Mouse (Mus musculus): ENCODE data around the gene Rps21.
A peak's percentile ranks its signal among the peaks of the same experiment; 100 is the strongest.

Rps21 gene

DNA sequence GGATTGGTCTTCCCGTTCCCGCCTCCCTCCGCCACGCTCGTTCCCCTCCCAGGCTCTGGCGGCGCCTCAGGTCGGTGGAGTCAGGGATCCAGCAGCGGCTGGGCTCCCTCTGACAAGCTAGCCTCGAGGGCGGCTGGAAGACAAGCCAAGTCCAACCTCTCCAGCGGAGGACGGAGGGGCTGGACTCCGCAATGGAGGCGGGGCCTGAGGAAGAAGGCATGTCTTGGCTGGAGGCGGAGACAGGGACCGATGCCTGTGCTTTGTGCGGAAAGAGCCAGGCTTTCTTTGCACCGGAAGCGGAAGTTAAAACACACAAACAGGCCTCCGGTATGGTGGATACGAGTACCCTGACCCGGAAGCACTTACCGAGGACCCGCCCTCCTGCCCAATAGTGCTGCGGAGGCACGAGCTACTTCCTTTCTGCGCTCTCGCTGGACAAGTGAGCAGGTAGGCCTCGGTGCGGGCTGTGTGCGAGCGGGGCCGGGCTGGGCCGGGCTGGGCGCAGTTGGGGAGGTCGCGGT, at the start of gene Rps21:
TSS of gene Rps21 (plus strand) at position 377 of the 521 bp plus-strand sequence.
- peak; percentile 92 to 98 for DNase-seq (ENCODE audit: low spot score in 2 of 2)

DNA sequence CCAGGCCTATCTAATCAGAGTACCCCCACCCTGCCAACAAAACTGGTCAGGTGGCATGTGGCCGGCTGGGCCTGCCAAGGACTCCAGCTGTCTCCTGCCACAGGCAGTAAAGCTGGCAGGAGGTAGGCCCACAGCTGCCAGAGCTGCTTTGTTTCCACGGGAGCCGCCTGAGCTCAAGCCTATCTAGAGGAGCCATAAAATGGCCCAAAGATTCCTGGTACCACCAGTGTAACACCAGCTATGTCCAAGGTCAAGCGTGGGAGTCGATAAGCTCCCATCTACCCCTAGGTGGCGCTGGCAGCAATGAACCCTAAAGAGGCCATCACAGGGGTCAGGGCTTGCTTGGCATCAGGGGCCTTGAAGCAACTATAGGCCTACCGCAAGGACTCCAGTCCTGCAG, 49.3 kb upstream of the Rps21 start:
- peak in 1 of 2 experiments; percentile 61 for DNase-seq (ENCODE audit: low spot score in 2 of 2)

DNA sequence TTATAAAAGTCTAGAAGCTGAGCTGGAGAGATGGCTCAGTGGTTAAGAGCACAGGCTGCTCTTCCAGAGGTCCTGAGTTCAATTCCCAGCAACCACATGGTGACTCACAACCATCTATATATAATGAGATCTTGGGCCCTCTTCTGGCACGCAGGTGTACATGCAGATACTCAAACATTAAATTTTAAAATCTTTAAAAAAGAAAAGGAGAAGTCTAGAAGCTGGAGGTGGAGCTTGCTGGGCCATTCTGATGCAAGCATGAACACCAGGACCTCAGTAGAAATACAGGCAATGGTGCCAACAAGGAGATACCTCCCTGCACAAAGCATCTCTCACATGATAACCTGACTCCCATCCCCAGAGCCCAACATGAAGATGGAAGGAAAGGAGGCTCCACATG, 48.2 kb upstream of the Rps21 start:
- DNase-seq (ENCODE audit: low spot score in 2 of 2): no peak

DNA sequence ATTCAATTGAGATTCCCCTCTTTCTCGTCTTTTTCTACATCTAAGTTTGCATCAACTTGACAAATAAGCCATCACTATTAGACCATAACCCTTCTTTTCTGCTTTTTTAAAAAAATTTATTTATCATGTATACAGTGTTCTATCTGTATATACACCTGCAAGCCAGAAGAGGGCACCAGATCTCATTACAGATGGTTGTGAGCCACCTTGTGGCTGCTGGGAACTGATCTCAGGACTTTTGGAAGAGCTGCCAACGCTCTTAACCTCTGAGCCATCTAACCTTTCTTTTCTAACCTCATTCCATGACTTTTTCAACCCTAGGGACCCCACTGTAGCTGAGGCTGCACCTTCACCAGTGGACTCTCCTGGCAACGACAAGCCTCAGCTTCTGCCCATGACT, 44.9 kb upstream of the Rps21 start:
- DNase-seq (ENCODE audit: low spot score in 2 of 2): no peak

DNA sequence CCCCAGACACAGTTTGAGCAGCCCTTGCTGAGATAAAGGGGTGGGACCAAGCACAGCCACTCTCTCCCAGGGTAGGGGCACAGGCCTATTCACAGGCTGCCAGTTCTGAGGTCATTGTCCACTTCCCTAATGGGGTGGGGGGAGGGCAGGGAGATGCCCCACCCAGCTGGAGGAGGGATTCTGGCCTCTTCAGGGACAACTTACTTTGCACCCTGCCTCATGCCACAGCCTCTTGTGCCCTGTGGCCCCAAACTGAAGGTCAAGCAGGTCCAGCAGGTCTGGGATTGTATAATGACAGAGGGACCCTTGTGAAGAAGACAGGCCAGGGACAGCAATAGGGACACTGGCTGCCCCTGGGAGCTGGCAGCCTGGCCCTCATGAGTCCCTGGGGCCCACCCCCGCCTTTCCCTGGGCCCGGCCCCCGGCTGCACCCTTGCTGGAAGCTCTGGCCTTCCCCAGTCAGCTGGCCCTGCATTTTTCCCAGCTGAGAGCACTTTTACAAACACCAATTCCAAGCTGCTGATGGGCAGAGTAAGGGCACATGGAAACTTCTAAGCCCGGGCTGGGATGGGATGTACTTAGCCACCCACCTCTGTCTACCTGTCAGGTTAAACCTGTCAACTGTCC, 42.7 kb upstream of the Rps21 start:
- DNase-seq (ENCODE audit: low spot score in 2 of 2): no peak

DNA sequence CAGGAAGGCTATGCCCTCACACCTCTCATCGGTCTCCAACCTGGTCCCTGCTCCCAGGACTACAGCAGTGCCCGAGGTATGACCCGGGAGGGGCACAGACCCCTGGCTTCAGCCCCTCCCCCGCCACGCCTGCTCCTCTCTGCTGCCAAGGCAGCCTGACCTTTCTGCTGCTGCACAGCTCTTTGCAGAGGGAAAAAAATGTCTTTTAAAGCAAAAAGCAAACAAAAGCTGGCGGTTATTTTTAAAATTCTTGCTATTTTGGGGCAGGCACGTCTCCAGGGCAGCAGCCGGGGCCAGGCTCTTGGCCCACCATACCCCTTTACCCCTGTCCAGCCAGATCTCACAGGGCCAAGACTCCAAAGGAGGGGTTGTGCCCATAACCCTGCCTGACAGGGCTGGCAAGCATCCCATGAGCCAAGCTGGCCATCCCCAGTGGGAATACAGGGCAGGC, 42.1 kb upstream of the Rps21 start:
- no peak for DNase-seq (ENCODE audit: low spot score in 2 of 2)

DNA sequence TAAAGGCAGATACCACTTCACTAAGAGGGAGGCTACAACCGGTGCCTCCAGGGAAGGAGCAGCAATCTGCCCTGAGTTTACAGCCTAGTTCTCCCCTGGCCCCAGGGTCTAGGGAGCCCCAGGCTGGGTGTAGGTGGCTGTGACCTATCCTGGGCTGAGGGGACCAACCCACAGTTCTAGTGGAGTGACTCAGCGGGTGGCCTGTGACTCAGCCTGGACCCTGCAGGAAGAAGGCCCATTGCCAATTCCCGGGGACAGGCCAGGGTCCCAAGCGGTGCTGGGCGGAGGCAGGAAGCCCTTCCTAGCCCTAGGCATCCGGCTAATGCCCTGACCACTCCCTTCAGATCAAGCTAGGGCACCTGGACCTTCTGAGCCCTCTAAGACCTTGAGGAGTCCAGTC, 41.2 kb upstream of the Rps21 start:
- DNase-seq (ENCODE audit: low spot score in 2 of 2): no peak

DNA sequence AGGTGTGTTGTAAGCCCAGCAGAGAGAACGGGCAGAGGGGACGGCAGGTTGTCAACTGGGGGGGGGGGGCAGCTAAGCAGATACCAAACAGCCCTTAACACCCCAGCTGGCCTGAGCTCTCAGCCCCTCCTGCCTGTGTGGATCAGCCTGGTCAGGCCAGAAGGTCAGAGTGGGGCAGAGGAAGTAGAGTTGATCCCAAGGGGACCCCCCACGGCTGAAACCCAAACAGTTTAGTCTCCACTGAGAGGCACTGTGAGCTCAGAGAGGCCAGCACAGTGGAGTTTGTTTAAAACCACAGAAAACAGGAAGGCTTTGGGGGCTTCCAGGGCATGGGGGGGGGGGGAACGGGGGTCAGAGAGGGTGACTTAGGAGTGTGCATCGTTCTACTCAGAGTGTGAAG, 40.3 kb upstream of the Rps21 start:
- peak in 1 of 2 experiments; percentile 16 for DNase-seq (ENCODE audit: low spot score in 2 of 2)

DNA sequence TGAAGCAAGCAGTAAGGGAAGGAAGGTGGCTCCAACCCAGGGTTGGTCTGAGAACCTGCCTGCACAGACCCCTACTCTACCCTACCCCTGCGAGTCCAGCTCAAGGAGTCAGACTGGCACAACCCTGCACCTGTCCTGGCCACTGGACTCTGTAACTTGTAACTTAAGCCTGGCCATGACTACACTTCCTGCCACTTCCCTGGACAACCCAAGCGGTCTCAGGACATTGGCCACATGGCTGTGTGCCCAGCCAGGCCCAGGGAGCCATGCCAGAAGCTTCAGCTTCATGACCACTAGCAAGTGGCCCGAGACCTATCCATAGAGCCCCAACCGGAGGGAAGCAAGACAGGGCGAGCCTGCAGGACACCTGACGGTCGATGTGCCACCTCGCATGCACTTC, 39.6 kb upstream of the Rps21 start:
- DNase-seq (ENCODE audit: low spot score in 2 of 2): peak; percentile 4 to 19

DNA sequence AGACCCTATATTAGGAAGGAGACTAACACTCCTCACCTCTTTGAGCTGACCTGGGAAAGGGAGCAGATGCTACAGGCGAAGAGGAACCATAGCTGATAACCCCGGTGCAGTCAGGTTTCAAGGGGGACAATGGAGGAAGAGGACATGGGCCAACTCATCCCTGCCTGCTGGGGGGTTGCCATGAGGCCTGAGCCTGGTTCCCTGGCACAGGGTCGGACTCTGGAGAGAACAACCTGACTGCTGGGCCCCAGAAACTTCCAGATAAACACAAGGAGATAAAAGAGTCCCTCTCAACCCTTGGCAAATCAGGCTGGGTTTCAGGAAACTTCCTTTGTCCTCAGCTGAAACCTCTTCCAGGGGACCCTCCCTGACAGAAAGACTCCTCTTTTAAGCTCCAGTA, 38.9 kb upstream of the Rps21 start:
- peak; percentile 3 to 13 for DNase-seq (ENCODE audit: low spot score in 2 of 2)

DNA sequence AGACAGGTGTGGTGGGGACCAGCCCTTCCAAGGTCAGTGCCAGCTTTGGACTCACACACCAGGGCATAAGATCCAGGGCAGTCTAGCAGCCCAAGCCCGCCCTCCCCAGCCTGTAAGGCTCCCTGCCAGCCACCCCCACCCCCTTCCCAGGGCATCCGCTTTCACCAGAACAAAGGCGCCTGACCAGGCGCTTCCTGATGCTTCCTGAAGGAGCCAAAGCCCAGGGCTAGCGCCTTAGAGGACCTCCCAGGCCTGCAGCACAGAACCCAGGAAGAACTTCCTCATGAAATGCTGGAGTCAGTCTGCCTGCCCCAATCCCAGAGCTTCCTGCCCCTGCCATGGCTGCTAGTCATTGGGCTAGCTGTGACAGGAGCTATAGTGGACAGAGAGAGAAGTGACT, 38.5 kb upstream of the Rps21 start:
- peak in 1 of 2 experiments; percentile 12 for DNase-seq (ENCODE audit: low spot score in 2 of 2)

DNA sequence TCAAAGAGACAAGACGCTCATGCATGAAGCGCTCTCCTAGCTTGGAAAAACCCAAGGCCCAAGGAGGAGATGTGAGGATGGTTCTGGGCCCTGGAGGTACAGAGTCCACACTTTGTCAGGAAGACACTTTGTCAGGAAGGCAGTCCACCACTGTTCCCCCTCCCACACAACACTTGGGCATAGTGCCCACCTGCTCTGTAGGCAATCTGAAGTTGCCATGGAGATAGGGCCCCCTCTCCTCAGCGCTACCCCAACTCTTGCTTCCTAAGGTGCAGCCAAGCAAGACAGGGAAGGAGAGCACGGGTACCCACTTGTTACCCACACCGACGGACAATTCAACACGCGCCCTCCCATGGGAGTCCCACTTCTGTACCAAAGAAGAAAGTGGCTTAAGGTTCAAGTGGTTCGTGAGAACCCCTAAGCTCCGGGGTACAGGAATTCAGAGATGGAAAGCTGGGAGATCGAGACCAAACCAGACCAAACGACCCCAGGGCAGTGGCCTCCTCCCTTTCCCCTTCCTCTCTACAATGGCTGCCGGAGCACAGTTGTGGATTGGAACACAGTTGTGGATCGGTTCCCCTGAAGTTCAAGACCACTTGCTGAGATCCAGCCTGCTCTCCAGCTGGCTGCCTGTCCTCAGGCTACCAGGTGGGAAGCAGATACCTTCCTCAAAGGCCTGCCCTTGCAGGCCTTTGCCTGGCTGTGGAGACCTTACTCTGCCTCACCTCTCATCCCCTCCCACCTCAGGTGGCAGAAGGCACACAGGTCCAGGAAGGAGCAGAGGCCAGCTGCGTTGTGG, 37.8 kb upstream of the Rps21 start:
- DNase-seq (ENCODE audit: low spot score in 2 of 2): no peak

DNA sequence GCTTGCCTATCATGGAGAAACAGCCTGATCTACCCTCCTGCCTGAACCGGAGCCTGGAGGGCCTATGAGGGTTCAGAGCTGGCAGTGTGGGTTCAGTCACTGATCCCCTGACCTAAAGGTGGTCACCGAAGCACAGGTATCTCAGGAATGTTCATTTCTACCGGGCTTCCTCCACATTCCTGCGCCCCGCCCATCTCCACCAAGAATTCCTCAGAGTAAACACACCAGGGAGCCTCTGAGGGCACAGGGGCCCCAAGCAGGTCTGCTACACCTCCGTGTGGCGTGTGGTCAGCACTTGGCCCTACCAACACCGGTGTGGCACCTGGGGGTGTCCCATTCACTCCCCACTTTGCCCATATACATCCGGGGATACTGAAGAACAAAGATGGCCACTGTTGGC, 37.0 kb upstream of the Rps21 start:
- DNase-seq (ENCODE audit: low spot score in 2 of 2): no peak

DNA sequence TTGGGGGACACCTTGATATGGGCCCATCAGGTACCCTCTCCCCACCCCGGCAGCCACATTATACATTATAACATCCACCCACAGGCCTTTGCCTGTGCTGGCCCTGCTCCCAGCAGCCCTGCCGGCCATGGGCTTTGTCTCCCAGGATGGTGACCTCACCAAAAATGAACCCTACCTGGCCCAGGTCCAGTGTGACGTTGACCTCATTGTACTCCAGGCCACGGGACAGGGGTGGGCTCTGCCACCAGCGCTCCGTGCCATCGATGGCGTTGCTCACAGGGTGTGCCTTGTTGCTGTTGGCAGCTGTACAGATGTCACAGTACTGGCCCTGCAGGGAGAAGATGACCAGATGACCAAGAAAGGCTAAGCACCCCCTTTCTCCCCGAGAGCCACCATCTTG, 36.1 kb upstream of the Rps21 start:
- DNase-seq (ENCODE audit: low spot score in 2 of 2): no peak

DNA sequence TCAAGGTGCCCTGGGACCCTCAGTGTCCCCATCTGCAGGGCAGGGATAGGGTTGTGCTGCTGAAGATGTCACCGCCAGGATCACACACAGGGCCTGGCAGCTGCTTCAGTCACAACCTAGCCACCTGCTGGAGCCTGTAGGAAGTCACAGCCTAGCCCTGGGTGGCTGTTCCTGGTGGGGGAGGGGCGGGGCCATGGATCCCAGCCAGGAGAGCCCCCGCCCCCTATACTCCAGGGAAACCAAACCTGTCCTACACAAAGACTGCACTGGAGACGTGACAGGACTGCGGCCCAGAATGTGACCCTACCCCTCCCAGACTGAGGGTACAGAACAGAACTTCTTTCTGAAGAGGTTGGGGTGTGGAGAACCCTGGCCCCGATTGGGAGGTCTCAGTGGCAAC, 34.9 kb upstream of the Rps21 start:
- no peak for DNase-seq (ENCODE audit: low spot score in 2 of 2)

DNA sequence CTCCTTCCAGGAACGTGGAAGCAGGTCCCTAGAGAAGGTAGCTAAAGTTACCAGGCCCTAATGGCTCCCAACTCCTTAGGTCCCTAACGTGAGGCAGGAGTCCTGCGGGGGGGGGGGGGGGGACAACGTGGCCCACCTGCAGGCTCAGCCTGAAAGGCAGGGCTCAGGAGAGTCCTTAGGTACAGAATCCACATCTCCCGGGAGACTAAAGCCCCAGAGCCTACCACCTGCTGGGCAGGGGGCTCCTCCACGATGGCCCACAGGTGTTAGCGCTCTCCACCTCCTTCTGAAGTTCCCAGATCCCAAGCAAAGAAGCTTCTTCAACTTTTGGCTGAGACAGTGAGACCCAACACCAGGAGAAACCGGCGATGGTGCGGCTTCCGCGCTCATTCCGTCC, 32.5 kb upstream of the Rps21 start:
- no peak for DNase-seq (ENCODE audit: low spot score in 2 of 2)

DNA sequence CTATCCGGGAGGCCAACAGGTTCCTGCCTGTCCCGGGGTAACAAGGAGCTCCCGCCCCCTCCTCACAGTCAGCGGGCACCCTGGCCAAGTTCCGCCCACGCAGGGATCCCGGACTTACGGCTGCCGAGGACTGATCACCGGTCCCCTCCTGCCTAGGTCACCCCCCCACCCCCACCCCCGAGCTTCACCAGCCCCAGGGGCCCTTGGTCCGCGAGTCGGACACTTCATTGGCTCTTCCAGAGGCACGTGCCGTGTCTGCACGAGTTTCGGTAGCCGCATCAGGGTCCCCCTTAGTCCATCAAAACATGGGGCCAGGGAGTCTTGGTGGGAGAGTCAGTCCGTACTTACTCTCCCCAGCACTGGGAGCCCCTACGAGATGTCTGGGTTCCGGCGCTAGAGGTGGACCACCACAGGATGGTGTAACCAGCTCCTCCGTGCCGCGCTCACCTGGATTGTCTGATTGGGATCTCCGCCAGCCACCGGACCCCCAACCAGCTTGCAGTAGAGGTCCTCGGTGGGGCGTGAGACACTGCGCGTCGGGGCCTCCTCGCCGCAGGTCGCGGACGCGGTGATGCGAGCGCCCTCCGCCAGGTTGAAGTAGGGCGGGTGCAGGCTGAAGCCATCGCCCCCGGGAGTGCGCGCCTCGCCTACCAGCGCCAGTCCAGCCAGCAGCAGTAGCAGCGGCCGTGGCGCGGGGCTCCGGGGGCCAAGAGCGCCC, 32.0 kb upstream of the Rps21 start:
- no peak for DNase-seq (ENCODE audit: low spot score in 2 of 2)

DNA sequence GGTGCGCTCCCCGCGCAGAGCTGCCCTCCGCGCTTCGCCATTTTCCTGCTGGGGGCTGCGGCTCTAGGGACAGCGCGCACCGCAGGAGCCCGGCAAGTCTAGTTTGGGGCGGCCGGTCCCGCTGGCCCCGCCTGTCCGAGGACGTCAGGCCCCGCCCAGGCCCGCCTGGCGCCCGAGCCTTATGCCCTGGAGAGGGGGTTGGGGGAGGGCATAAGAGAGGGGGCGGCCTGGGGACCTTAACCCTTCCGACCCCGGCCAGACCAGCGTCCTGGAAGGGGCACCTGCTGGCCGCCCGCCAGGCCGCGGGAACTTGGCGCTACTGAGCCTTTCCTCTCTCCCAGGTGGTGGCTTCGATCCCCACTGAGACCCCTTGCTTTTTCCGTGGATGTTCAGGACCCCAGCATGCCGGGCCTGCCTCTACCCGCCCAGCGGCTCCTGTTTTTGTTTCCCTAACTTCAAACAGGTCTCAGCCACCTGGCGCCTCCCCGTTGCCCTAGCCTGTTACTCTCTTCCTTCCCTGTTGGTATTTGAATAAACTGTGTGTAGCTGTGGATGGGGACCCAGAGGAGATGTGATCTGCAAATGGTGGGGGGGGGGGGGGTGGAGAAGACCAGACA, 31.3 kb upstream of the Rps21 start, which contains the start of gene Lama5:
TSS of gene Lama5 (minus strand) at position 98 of the 617 bp plus-strand sequence.
- DNase-seq (ENCODE audit: low spot score in 2 of 2): no peak

DNA sequence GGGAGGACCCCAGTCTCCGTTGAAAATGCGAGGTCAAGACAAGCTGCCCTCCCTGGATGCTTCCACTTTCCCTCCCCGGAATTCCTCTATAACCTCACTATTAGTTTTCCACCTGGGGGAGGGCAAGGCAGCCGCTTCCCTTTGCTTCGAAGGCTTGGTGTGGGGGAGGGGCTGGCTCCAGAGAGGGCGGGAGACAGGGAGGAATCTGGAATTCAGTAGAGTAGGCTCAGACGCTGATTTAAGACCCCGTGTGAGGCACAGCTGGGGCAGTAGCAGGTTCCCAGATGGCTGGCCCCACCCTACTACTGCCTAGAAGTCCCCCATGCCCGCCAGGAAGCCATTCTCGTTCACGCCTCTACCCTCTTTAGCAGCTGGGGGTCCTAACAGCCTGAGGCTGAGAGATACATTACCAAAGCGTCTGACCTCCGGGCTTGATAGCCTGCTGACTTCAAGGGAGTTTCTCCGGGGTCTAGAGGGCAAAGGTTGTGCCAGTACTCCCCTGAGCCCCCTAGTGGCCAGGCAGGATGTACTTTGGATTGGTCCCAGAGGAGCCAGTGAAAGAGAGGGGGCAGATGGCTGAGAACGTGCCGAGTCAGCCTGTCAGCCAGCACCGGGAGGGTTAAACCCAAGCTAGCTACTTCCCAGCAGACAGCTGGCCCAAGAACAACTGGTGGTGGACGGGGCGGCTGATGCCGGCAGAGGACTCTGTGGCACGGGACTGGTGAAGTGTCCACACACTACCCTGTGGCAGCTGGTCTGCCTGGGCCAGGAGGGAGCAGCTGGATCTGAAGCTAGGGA, 29.7 kb upstream of the Rps21 start:
- DNase-seq (ENCODE audit: low spot score in 2 of 2): peak; percentile 50 to 77

DNA sequence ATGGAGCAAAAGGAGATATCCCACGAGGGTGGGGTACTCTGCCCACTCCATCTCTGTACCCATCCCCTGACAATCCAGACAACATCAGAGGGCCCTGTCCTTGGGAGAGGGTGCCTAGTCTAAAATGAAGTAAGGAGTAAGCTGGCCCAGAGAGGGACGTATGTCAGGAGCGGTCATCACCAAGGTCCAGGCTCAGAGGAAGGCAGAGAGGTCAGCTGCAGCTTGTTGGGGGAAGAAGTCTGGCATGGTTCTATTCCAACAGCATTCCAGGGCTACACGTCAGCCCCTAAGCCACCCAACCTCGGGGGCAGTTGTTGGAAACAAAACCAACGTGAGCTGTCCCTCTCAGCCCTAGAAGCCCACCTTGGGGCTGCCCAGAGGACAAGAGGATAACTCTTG, 29.1 kb upstream of the Rps21 start:
- DNase-seq (ENCODE audit: low spot score in 2 of 2): no peak

DNA sequence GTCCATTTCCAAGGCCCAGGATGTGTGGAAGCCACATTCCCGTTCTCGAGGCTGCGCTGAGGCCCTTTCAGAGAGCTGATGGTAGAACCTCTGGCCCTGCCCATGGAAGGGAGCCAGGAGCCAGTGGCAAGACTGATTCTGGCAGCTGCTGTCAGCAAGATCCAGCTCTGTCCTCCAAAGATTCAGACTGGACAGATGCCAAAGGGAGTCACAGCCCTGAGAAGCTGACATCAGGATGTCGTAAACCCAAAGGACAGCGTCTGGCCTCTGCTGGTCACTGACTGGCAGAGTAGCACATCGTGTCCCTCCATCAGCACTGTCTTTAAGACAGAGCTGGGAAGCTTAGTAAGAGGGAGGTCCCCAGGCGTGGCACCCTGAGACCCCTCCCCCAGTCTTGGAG, 28.6 kb upstream of the Rps21 start:
- peak in 1 of 2 experiments; percentile 29 for DNase-seq (ENCODE audit: low spot score in 2 of 2)

All from spleen, postnatal 10 days (tissue).